Comparison of ENCODE assay signal across 9 mouse cellular contexts in genomic region chr13:51424647-51425046, GRCm38 (mm10). TPM values are rescaled to one million over a fixed set of nuclear protein-coding genes. Genes with fewer than 3 reads are reported as not detected.
DNase-seq lines count a peak whose midpoint lies in the region; ATAC-seq and TF ChIP-seq lines count a peak whose summit lies in the region.
"Had no signal": no experiment of that assay in that cellular context is flagged by ENCODE, and none has a peak within 500 bp of the region (broad histone marks: within the 10 kb centered on the region; RNA-seq: fewer than 3 reads in every experiment).

No protein-coding gene starts in this region.

- no peaks in the 10 kb centered on the region for H3K27me3 ChIP-seq in kidney, embryonic 16.5 days (ENCODE audit: insufficient read depth, low read length)
- H3K27me3 ChIP-seq: liver, embryonic 15.5 days had no signal

- no peak overlapping the region for H3K4me3 ChIP-seq in bone marrow, adult 2 months (replicated peaks; ENCODE audit: control insufficient read depth, low read depth, low read length)
- H3K4me3 ChIP-seq in kidney, embryonic 16.5 days (ENCODE audit: low read length), result no peak overlapping the region
- H3K4me3 ChIP-seq: liver, embryonic 15.5 days had no signal

- WGBS in bone marrow, adult 2 months, result 15% methylated on average over 5 of the region's 5 CpGs
- WGBS in kidney, embryonic 16.5 days, result 9% methylated on average over 5 of the region's 5 CpGs

- no peak for TF ChIP-seq POLR2A in bone marrow, adult 2 months (IDR thresholded peaks at IDR 0.05; ENCODE audit: borderline replicate concordance, control insufficient read depth, low read depth, low read length)

- H3K9me3 ChIP-seq in kidney, embryonic 16.5 days (ENCODE audit: low read length), result no peaks in the 10 kb centered on the region; the same call in 1 of the 2 replicates
- H3K9me3 ChIP-seq: liver, embryonic 15.5 days had no signal

- H3K27ac ChIP-seq in bone marrow, adult 2 months (ENCODE audit: control insufficient read depth, insufficient read depth, low read depth, low read length, poor library complexity), result no peak overlapping the region
- no peak overlapping the region for H3K27ac ChIP-seq in kidney, embryonic 16.5 days (ENCODE audit: low read length)
- H3K27ac ChIP-seq: liver, embryonic 15.5 days had no signal

- H3K4me1 ChIP-seq in bone marrow, adult 2 months (ENCODE audit: control insufficient read depth, insufficient read depth, low read length), result no peaks in the 10 kb centered on the region
- no peaks in the 10 kb centered on the region for H3K4me1 ChIP-seq in kidney, embryonic 16.5 days (ENCODE audit: insufficient read depth, low read length)
- H3K4me1 ChIP-seq: liver, embryonic 15.5 days had no signal

- TF ChIP-seq CTCF in bone marrow, adult 2 months (IDR thresholded peaks at IDR 0.05; ENCODE audit: control insufficient read depth, insufficient read depth, low read length), result peak; percentile 68; the same call in 1 of the 2 replicates

- H3K9ac ChIP-seq in kidney, embryonic 16.5 days (replicated peaks; ENCODE audit: low read length), result no peak overlapping the region
- H3K9ac ChIP-seq: liver, embryonic 15.5 days had no signal

- no peaks in the 10 kb centered on the region; the same call in 1 of the 2 replicates for H3K36me3 ChIP-seq in kidney, embryonic 16.5 days (ENCODE audit: insufficient read depth, low read length)
- H3K36me3 ChIP-seq: liver, embryonic 15.5 days had no signal

- DNase-seq in frontal cortex, postnatal 36 days (ENCODE audit: low spot score in 2 of 2), result no peak
- peak; percentile 71 to 73 for DNase-seq in B cell, adult 2 months
- peak; percentile 79 for DNase-seq in gastrocnemius, postnatal 10 days
- DNase-seq in thymus, postnatal 0 days (ENCODE audit: low spot score), result peak; percentile 55

- ATAC-seq in frontal cortex, adult (ENCODE audit: low TSS enrichment), result peak; percentile 31; the same call in 1 of the 2 replicates
- peak; percentile 47; the same call in 1 of the 2 replicates for ATAC-seq in kidney, embryonic 16.5 days (ENCODE audit: low FRiP score, low TSS enrichment)
- 0 out of 2 replicates have a peak, but pooled peaks have one; percentile 52 for ATAC-seq in megakaryocyte-erythroid progenitor cell, adult 5-6 weeks (replicated peaks; ENCODE audit: low FRiP score, low TSS enrichment, poor library complexity, severe bottlenecking)

- H3K4me2 ChIP-seq in kidney, embryonic 16.5 days (replicated peaks; ENCODE audit: low read depth, low read length), result no peak overlapping the region
- H3K4me2 ChIP-seq: liver, embryonic 15.5 days had no signal

RNA-seq across cellular contexts. Expression of gene S1pr3, which starts 16.2 kb away (rescaled TPM):
- polyA plus RNA-seq in bone marrow, adult 2 months (2011; ENCODE audit: insufficient read depth, insufficient read length, low replicate concordance, missing spikeins), result 1.7 and 3.9 TPM in 2 replicates
- 10 to 100 TPM; 14.6 to 21.7 TPM for total RNA-seq in gastrocnemius, postnatal 10 days (2021)
- polyA plus RNA-seq in kidney, embryonic 16.5 days (2015; fragmentation: Nextera tagmentation; extraction: Ambion mirVana), result 59.8 and 61.8 TPM in 2 replicates
- 0.31 TPM in 1 of 2 replicates, not detected in the other for total RNA-seq in megakaryocyte-erythroid progenitor cell, adult 5-6 weeks (2014; fragmentation: Nextera tagmentation)
- total RNA-seq in megakaryocyte-erythroid progenitor cell, adult 5-6 weeks (2017), result 0.33 and 0.42 TPM in 2 replicates
- polyA plus RNA-seq in thymus, postnatal 0 days (2015; fragmentation: Nextera tagmentation; extraction: Ambion mirVana), result 26.3 and 30.3 TPM in 2 replicates

Comparison
In these comparisons a context has a peak if more than half of its experiments do, and no peak if none do; other contexts are left out.
1. DNase-seq: peak in B cell, adult 2 months (2 of 2), gastrocnemius, postnatal 10 days (single experiment) and thymus, postnatal 0 days (single experiment); none in frontal cortex, postnatal 36 days (0 of 2).
2. Peak in every context shown above with its lines, with median percentiles within 50 percentile points of each other: ATAC-seq.